Mouse (Mus musculus) heart, postnatal 0 days (tissue): ENCODE data around the gene Rpl27a. TPM values are rescaled to one million over a fixed set of nuclear protein-coding genes. Genes with fewer than 3 reads are reported as not detected.

Experiments
- ATAC-seq: fragments of 200-750 bp; cut with Nextera tagmentation; 2 replicates; pipeline ENCODE4 v1.8.0; 2017; ENCODE audit warnings: low read depth, moderate number of reproducible peaks, moderate library complexity; ENCODE audit not compliant: insufficient read depth
- DNase-seq: peaks from one replicate; pipeline ENCODE4 v3.0.0-alpha.2; 2016; ENCODE audit warnings: low spot score
- H3K27ac ChIP-seq: fragments of 300-500 bp; sonication (generic); 2 replicates; pipeline ENCODE4 v1.5.1; 2014; ENCODE audit warnings: low read depth, mild to moderate bottlenecking
- H3K27me3 ChIP-seq: fragments of 300-500 bp; sonication (generic); 2 replicates; pipeline ENCODE4 v1.6.1; 2014; ENCODE audit warnings: low read length, mixed read lengths; ENCODE audit not compliant: control insufficient read depth, insufficient read depth
- H3K36me3 ChIP-seq: fragments of 300-500 bp; sonication (generic); replicated peaks from 2 replicates; pipeline ENCODE4 v1.6.1; 2014; ENCODE audit warnings: low read length, mixed read lengths; ENCODE audit not compliant: control insufficient read depth, insufficient read depth
- H3K4me1 ChIP-seq: fragments of 300-500 bp; sonication (generic); 2 replicates; pipeline ENCODE4 v1.6.1; 2014; ENCODE audit warnings: antibody characterized with exemption; ENCODE audit not compliant: control insufficient read depth, insufficient read depth
- H3K4me2 ChIP-seq: fragments of 300-500 bp; sonication (generic); 2 replicates; pipeline ENCODE4 v1.6.1; 2014; ENCODE audit warnings: low read depth, mild to moderate bottlenecking, low read length, moderate library complexity
- H3K4me3 ChIP-seq: fragments of 300-500 bp; sonication (generic); 2 replicates; pipeline ENCODE4 v1.5.1; 2014; ENCODE audit warnings: low read depth, low read length
- H3K9ac ChIP-seq: fragments of 300-500 bp; sonication (generic); replicated peaks from 2 replicates; pipeline ENCODE4 v1.6.1; 2014; ENCODE audit warnings: low read depth, low read length, mixed read lengths
- H3K9me3 ChIP-seq: fragments of 300-500 bp; sonication (generic); replicated peaks from 2 replicates; pipeline ENCODE4 v1.6.1; 2016; ENCODE audit warnings: low read length; ENCODE audit not compliant: control insufficient read depth
- CTCF ChIP-seq: IDR thresholded peaks from 2 replicates; pipeline ENCODE4 v1.5.1; 2016; ENCODE audit warnings: antibody characterized with exemption, control low read depth, low read depth
- EP300 ChIP-seq: IDR thresholded peaks from 2 replicates; pipeline ENCODE4 v1.6.1; 2016; ENCODE audit warnings: antibody characterized with exemption, low read depth
- WGBS: fragments of 180-500 bp; shearing (Covaris S2); extraction: QIAGEN DNeasy Blood & Tissue Kit; methylation state at CpG from one replicate; pipeline ENCODE4 v1.1.7; 2014; 5-methylcytosine and 5-hydroxymethylcytosine counted together
- polyA plus RNA-seq: library from polyadenylated mRNA; unstranded; fragments of >200 nt; fragmentation: Nextera tagmentation; extraction: Ambion mirVana; gene quantifications from 2 replicates; pipeline ENCODE4 v1.2.1, GENCODE M21; 2015
- total RNA-seq: library from RNA; depleted of rRNA; stranded (reverse); fragments of >200 nt; gene quantifications from 2 replicates; pipeline ENCODE4 v1.2.3, GENCODE M21; 2014; ENCODE audit warnings: low replicate concordance

The Rpl27a gene
- total and polyA plus RNA-seq, 2 experiments from 2014 or later: 68.8 to 267 TPM

- ATAC-seq (no peak), DNase-seq (no peak)
- no peak for TF ChIP-seq CTCF
- Histone ChIP-seq H3K9ac (no peak overlapping the region; the same call in 1 of the 2 replicates), H3K9me3 (no peaks in the 10 kb centered on the region), H3K27ac (peak overlapping the region; percentile 53), H3K4me3 (no peak overlapping the region), H3K4me1 (peaks cover 6% of the 10 kb centered on the region; the same call in 1 of the 2 replicates), H3K36me3 (peaks cover 87% of the 10 kb centered on the region), H3K27me3 (no peaks in the 10 kb centered on the region), H3K4me2 (no peak overlapping the region)
- 57% methylated on average over 16 of the region's 16 CpGs for WGBS
These were observed 7.1 kb downstream of the Rpl27a start for GRCm38 (mm10) chr7:109525740-109526663.

GRCm38 (mm10) chr7:109527536-109527935 is 8.6 kb downstream of the Rpl27a start:
- TF ChIP-seq CTCF (no peak), EP300 (no peak)
- no peak overlapping the region for H3K9ac ChIP-seq
- no peaks in the 10 kb centered on the region for H3K9me3 ChIP-seq
- peaks cover 87% of the 10 kb centered on the region for H3K36me3 ChIP-seq
- H3K4me2 ChIP-seq: no peak overlapping the region
- no peaks in the 10 kb centered on the region for H3K27me3 ChIP-seq
- DNase-seq: no peak
- no peak overlapping the region for H3K27ac ChIP-seq
- no peak overlapping the region for H3K4me3 ChIP-seq
- 69% methylated on average over 3 of the region's 3 CpGs for WGBS
- ATAC-seq: no peak
- H3K4me1 ChIP-seq: no peaks in the 10 kb centered on the region

GRCm38 (mm10) chr7:109528356-109528755 is 9.4 kb downstream of the Rpl27a start:
- H3K4me2 ChIP-seq: no peak overlapping the region
- H3K4me1 ChIP-seq: no peaks in the 10 kb centered on the region
- WGBS: 22% methylated on average over 3 of the region's 3 CpGs
- H3K27ac ChIP-seq: no peak overlapping the region
- no peaks in the 10 kb centered on the region for H3K9me3 ChIP-seq
- peak; percentile 65 for DNase-seq
- no peak overlapping the region for H3K9ac ChIP-seq
- H3K27me3 ChIP-seq: no peaks in the 10 kb centered on the region
- TF ChIP-seq EP300: no peak
- peak; percentile 83 for TF ChIP-seq CTCF
- no peak overlapping the region for H3K4me3 ChIP-seq
- ATAC-seq: peak; percentile 79
- peaks cover 84% of the 10 kb centered on the region for H3K36me3 ChIP-seq

- Histone ChIP-seq H3K4me2 (no peak overlapping the region), H3K4me3 (no peak overlapping the region), H3K4me1 (no peaks in the 10 kb centered on the region), H3K9me3 (no peaks in the 10 kb centered on the region), H3K27ac (no peak overlapping the region), H3K9ac (no peak overlapping the region), H3K27me3 (no peaks in the 10 kb centered on the region), H3K36me3 (peaks cover 84% of the 10 kb centered on the region)
- TF ChIP-seq EP300 (no peak), CTCF (no peak)
- 79% methylated on average over 2 of the region's 2 CpGs for WGBS
- DNase-seq (no peak), ATAC-seq (no peak)
These were observed 10.8 kb downstream of the Rpl27a start for GRCm38 (mm10) chr7:109529741-109530140.

GRCm38 (mm10) chr7:109531501-109531900 is 12.6 kb downstream of the Rpl27a start:
- peaks cover 2% of the 10 kb centered on the region; the same call in 1 of the 2 replicates for H3K4me1 ChIP-seq
- DNase-seq (no peak), ATAC-seq (0 out of 2 replicates have a peak, but pooled peaks have one; percentile 22)
- no peak overlapping the region for H3K4me2 ChIP-seq
- peak overlapping the region; percentile 16; the same call in 1 of the 2 replicates for H3K27ac ChIP-seq
- TF ChIP-seq CTCF (no peak), EP300 (no peak)
- no peak overlapping the region for H3K9ac ChIP-seq
- no peaks in the 10 kb centered on the region for H3K9me3 ChIP-seq
- H3K4me3 ChIP-seq: no peak overlapping the region
- 56% methylated on average over 5 of the region's 5 CpGs for WGBS
- H3K36me3 ChIP-seq: peaks cover 80% of the 10 kb centered on the region
- H3K27me3 ChIP-seq: no peaks in the 10 kb centered on the region

- Histone ChIP-seq H3K27me3 (no peaks in the 10 kb centered on the region), H3K9ac (no peak overlapping the region), H3K27ac (no peak overlapping the region), H3K36me3 (peaks cover 79% of the 10 kb centered on the region), H3K4me1 (peaks cover 13% of the 10 kb centered on the region), H3K4me3 (no peak overlapping the region), H3K4me2 (no peak overlapping the region), H3K9me3 (no peaks in the 10 kb centered on the region)
- TF ChIP-seq EP300: no peak
- TF ChIP-seq CTCF: no peak
- no peak for ATAC-seq
- WGBS: 50% methylated on average over 3 of the region's 3 CpGs
- no peak for DNase-seq
These were observed 13.7 kb downstream of the Rpl27a start for GRCm38 (mm10) chr7:109532691-109533090.
